Mouse (Mus musculus): ENCODE data around the gene Vax2. TPM values are rescaled to one million over a fixed set of nuclear protein-coding genes. Genes with fewer than 3 reads are reported as not detected.

Vax2 gene
- total RNA-seq, 1 experiment = 2.1 TPM

DNA sequence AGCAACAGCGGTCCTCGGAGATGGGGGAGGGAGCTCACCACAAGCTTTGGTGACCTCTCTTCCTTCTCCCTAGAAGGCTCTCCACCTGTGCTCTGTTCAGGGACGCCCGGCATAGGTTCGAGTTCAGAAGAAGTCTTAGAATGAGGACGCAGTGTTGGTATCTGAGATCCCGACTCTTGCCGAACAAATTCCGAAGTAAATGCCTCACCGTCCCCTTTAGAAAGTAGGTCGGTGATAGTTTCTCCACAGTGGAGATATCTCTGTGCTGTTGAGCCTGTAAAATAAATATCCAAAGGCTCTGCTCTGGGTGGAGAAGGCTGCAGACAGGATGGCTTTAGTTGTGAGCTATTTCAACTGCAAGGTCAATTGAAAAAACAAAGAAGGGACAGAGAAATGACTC is 10.1 kb upstream of the Vax2 start:
- Histone ChIP-seq H3K9ac (ENCODE audit: insufficient read depth, low read depth, low read length, poor library complexity, severe bottlenecking) (no peak overlapping the region), H3K4me3 (ENCODE audit: insufficient read depth in 1 of 2, low read depth in 1 of 2, low read length in 2 of 2, poor library complexity in 1 of 2, severe bottlenecking in 1 of 2) (no peak overlapping the region), H3K9me3 (ENCODE audit: control insufficient read depth, insufficient read depth, low read depth, low read length) (no peaks in the 10 kb centered on the region), H3K36me3 (ENCODE audit: control insufficient read depth, insufficient read depth, low read length, poor library complexity, severe bottlenecking) (no peaks in the 10 kb centered on the region), H3K27ac (ENCODE audit: insufficient read depth, low read depth, low read length, poor library complexity, severe bottlenecking) (no peak overlapping the region), H3K4me1 (ENCODE audit: control insufficient read depth in 2 of 2, insufficient read depth in 2 of 2, low read length in 2 of 2, poor library complexity in 1 of 2) (peaks cover 3 to 18% of the 10 kb centered on the region in 2 experiments; a peak in 2 of 4 replicates)
- no peak for DNase-seq (ENCODE audit: low read depth, low spot score)
- TF ChIP-seq ZC3H11A (IDR thresholded peaks at IDR 0.05; ENCODE audit: borderline replicate concordance, low read depth, low read length) (no peak), CHD2 (IDR thresholded peaks at IDR 0.05; ENCODE audit: low read depth, low read length) (no peak), MAFK (IDR thresholded peaks at IDR 0.05; ENCODE audit: insufficient read depth, low read depth, low read length) (no peak), HCFC1 (IDR thresholded peaks at IDR 0.05; ENCODE audit: borderline replicate concordance, insufficient read depth, low read length) (no peak), ZNF384 (IDR thresholded peaks at IDR 0.05; ENCODE audit: low read depth, low read length) (no peak)
- in situ Hi-C loops (cut with MboI; ENCODE audit: low sequenced_read_pairs in 2 of 2, unreplicated experiment in 2 of 2) = loop anchor here (25.0 kb wide), 2 partner anchors 639 to 1486 kb away; partner anchors contain the start of genes Emx1 (in 2 of the 2), Aup1 (in 1 of the 2), Dqx1 (in 1 of the 2) and Htra2 (in 1 of the 2)

DNA sequence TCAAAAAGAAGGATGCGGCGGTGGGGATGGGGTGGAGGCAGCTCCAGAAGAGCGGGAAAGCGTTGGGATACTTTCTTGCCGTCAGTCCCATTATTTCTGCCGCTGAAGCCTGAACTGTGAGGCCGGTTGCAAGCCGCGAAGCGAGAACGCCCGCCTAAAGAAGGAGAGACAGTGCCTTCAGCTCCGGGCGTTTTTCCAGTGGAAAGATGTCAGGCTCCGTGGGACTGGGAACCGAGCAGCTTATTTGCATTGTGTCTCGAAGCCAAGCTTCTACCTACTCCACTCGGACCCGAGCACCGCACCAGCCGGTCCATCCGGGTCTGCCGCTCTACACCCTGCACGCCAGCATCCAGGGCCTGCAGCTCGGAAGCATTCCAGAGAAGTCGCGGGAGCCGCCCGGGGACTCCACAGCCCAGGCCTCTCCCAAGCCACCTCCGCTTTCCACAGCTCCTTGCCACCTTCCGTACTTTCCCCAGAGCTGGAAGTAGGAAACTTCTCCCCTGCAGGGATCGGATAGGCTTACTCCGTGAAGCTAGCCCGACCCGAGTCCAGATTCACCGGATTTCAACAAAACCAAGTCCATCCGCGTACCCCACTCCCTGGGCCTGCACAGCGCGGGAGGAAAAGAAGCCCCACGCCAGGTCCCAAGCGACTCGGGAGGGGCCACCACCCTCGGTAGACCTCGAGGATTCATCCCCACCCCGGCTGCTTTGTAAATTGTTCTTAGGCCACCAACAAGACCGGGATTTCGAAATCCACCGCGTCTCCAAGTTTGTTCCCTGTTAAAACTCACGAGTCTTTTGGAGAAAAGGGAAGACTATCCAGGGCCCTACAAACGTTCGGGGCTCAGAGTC is 8.7 kb upstream of the Vax2 start:
- no peak for DNase-seq (ENCODE audit: low read depth, low spot score)
- peak overlapping the region; percentile 10 to 23; a peak in 2 of 4 replicates for H3K4me3 ChIP-seq (ENCODE audit: insufficient read depth in 1 of 2, low read depth in 1 of 2, low read length in 2 of 2, poor library complexity in 1 of 2, severe bottlenecking in 1 of 2)
- in situ Hi-C loops (cut with MboI; ENCODE audit: low sequenced_read_pairs in 2 of 2, unreplicated experiment in 2 of 2) = loop anchor here (25.0 kb wide), 2 partner anchors 640 to 1485 kb away; partner anchors contain the start of genes Emx1 (in 2 of the 2), Aup1 (in 1 of the 2), Dqx1 (in 1 of the 2) and Htra2 (in 1 of the 2)
- H3K36me3 ChIP-seq (ENCODE audit: control insufficient read depth, insufficient read depth, low read length, poor library complexity, severe bottlenecking) = no peaks in the 10 kb centered on the region
- peaks cover 3 to 8% of the 10 kb centered on the region in 2 experiments; a peak in 2 of 4 replicates for H3K4me1 ChIP-seq (ENCODE audit: control insufficient read depth in 2 of 2, insufficient read depth in 2 of 2, low read length in 2 of 2, poor library complexity in 1 of 2)
- no peak overlapping the region for H3K27ac ChIP-seq (ENCODE audit: insufficient read depth, low read depth, low read length, poor library complexity, severe bottlenecking)
- no peaks in the 10 kb centered on the region for H3K9me3 ChIP-seq (ENCODE audit: control insufficient read depth, insufficient read depth, low read depth, low read length)
- no peak for TF ChIP-seq HCFC1 (IDR thresholded peaks at IDR 0.05; ENCODE audit: borderline replicate concordance, insufficient read depth, low read length)
- H3K9ac ChIP-seq (ENCODE audit: insufficient read depth, low read depth, low read length, poor library complexity, severe bottlenecking) = no peak overlapping the region

DNA sequence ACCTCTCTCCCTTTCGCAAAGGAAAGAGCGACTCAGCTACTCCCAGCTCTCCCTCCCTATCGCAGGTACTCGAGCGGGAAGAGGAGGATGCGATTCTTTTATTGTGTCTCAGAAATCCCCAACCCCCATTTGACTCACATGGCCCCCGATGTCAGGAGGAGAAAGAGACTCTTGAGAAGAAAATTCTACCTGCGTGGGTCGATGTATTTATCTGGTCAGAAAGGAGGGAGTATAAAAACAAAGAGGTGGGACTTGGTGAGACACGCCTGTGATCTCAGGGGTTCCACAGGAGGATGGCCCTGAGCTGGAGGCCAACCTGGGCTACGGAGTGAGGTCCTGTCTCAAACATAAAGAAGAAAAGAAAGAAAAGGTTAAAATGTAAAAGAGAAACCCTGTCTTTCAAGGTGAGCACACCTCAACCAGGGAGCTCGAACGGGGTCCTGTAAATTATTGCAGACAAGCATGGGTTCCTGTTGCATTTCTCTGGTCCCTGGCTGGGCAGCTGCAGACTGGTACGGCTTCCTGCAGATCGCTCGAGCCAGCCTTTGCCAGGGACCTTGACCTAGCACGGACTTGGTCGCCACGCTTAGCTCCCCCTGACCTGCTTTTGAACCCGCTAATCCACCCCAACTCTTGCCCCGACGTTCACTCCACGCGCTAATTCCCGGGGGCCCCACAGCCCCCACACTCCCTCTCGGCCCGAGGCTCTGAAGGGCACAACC is 7.9 kb upstream of the Vax2 start:
- H3K4me3 ChIP-seq (ENCODE audit: insufficient read depth in 1 of 2, low read depth in 1 of 2, low read length in 2 of 2, poor library complexity in 1 of 2, severe bottlenecking in 1 of 2) = peak overlapping the region in 1 of 2 experiments; percentile 10; a peak in 1 of 4 replicates
- no peak for DNase-seq (ENCODE audit: low read depth, low spot score)

GRCm38 (mm10) chr6:83703722-83704078 is 7.4 kb upstream of the Vax2 start:
- in situ Hi-C loops (cut with MboI; ENCODE audit: low sequenced_read_pairs in 2 of 2, unreplicated experiment in 2 of 2) = loop anchor here (25.0 kb wide), 2 partner anchors 641 to 1484 kb away; partner anchors contain the start of genes Emx1 (in 2 of the 2), Aup1 (in 1 of the 2), Dqx1 (in 1 of the 2) and Htra2 (in 1 of the 2)
- no peaks in the 10 kb centered on the region for H3K9me3 ChIP-seq (ENCODE audit: control insufficient read depth, insufficient read depth, low read depth, low read length)
- no peak for TF ChIP-seq ZNF384 (IDR thresholded peaks at IDR 0.05; ENCODE audit: low read depth, low read length)
- no peak for TF ChIP-seq CHD2 (IDR thresholded peaks at IDR 0.05; ENCODE audit: low read depth, low read length)
- TF ChIP-seq ZC3H11A (IDR thresholded peaks at IDR 0.05; ENCODE audit: borderline replicate concordance, low read depth, low read length) = no peak
- TF ChIP-seq MAFK (IDR thresholded peaks at IDR 0.05; ENCODE audit: insufficient read depth, low read depth, low read length) = no peak
- no peak for TF ChIP-seq HCFC1 (IDR thresholded peaks at IDR 0.05; ENCODE audit: borderline replicate concordance, insufficient read depth, low read length)
- no peaks in the 10 kb centered on the region for H3K36me3 ChIP-seq (ENCODE audit: control insufficient read depth, insufficient read depth, low read length, poor library complexity, severe bottlenecking)
- no peak overlapping the region for H3K9ac ChIP-seq (ENCODE audit: insufficient read depth, low read depth, low read length, poor library complexity, severe bottlenecking)
- H3K4me3 ChIP-seq (ENCODE audit: insufficient read depth in 1 of 2, low read depth in 1 of 2, low read length in 2 of 2, poor library complexity in 1 of 2, severe bottlenecking in 1 of 2) = no peak overlapping the region
- no peak for DNase-seq (ENCODE audit: low read depth, low spot score)
- H3K4me1 ChIP-seq (ENCODE audit: control insufficient read depth in 2 of 2, insufficient read depth in 2 of 2, low read length in 2 of 2, poor library complexity in 1 of 2) = peaks cover 0 to 2% of the 10 kb centered on the region in 2 experiments; a peak in 2 of 4 replicates
- H3K27ac ChIP-seq (ENCODE audit: insufficient read depth, low read depth, low read length, poor library complexity, severe bottlenecking) = no peak overlapping the region

More for the DNA sequence above, 7.9 kb upstream of the Vax2 start:
- Histone ChIP-seq H3K36me3 (ENCODE audit: control insufficient read depth, insufficient read depth, low read length, poor library complexity, severe bottlenecking) (no peaks in the 10 kb centered on the region), H3K9ac (ENCODE audit: insufficient read depth, low read depth, low read length, poor library complexity, severe bottlenecking) (no peak overlapping the region), H3K9me3 (ENCODE audit: control insufficient read depth, insufficient read depth, low read depth, low read length) (no peaks in the 10 kb centered on the region), H3K4me1 (ENCODE audit: control insufficient read depth in 2 of 2, insufficient read depth in 2 of 2, low read length in 2 of 2, poor library complexity in 1 of 2) (peaks cover under 1 to 5% of the 10 kb centered on the region in 2 experiments; a peak in 2 of 4 replicates), H3K27ac (ENCODE audit: insufficient read depth, low read depth, low read length, poor library complexity, severe bottlenecking) (no peak overlapping the region)
- in situ Hi-C loops (cut with MboI; ENCODE audit: low sequenced_read_pairs in 2 of 2, unreplicated experiment in 2 of 2) = loop anchor here (25.0 kb wide), 2 partner anchors 641 to 1484 kb away; partner anchors contain the start of genes Emx1 (in 2 of the 2), Aup1 (in 1 of the 2), Dqx1 (in 1 of the 2) and Htra2 (in 1 of the 2)
- no peak for TF ChIP-seq CHD2 (IDR thresholded peaks at IDR 0.05; ENCODE audit: low read depth, low read length)
- TF ChIP-seq ZNF384 (IDR thresholded peaks at IDR 0.05; ENCODE audit: low read depth, low read length) = no peak
- no peak for TF ChIP-seq HCFC1 (IDR thresholded peaks at IDR 0.05; ENCODE audit: borderline replicate concordance, insufficient read depth, low read length)
- no peak for TF ChIP-seq MAFK (IDR thresholded peaks at IDR 0.05; ENCODE audit: insufficient read depth, low read depth, low read length)
- TF ChIP-seq ZC3H11A (IDR thresholded peaks at IDR 0.05; ENCODE audit: borderline replicate concordance, low read depth, low read length) = no peak

Measured in ES-E14 (cell line).